Mouse (Mus musculus): ENCODE measurements around the gene Ctnnal1.

Ctnnal1 gene

DNA sequence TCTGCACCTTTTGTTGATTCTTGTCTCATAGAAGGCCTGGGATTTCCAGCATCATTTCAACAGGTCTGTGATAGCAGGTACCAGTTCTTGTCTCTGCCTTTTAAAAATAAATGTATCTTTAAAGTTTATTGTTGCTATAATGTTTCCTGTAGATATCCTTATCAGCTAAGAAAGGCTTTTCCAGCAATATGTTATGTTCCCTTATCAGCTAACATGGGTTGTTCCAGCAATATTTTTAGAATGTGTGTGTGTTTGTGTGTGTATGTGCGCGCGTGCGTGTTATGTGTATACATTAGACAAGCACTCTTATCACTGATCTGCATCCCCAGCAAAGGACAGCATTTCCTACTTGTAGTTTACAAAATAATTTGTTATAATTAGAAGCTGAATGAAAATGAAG is 3.4 kb downstream of the Ctnnal1 start:
- 87% methylated on average over 4 of the region's 4 CpGs for WGBS

DNA sequence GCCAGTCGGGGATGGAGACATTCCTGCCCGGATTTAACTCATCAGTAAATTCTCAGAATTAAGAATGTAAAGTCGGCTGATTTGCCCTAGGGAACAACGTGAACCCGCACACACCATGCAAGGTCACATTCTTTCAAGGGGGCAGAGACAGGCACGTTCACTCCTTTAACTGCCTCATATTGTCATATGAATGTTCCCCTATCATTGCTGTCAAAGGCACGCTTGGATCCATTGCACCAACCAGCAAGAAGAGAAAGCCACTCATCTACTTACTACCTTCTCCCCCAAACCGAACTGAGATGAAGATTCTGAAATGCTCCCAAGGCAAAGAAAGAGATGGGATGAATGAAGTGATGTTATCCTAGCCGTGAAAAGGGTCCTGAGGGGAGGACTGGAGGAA is 6.3 kb downstream of the Ctnnal1 start:
- WGBS = 76% methylated on average over 9 of the region's 9 CpGs

DNA sequence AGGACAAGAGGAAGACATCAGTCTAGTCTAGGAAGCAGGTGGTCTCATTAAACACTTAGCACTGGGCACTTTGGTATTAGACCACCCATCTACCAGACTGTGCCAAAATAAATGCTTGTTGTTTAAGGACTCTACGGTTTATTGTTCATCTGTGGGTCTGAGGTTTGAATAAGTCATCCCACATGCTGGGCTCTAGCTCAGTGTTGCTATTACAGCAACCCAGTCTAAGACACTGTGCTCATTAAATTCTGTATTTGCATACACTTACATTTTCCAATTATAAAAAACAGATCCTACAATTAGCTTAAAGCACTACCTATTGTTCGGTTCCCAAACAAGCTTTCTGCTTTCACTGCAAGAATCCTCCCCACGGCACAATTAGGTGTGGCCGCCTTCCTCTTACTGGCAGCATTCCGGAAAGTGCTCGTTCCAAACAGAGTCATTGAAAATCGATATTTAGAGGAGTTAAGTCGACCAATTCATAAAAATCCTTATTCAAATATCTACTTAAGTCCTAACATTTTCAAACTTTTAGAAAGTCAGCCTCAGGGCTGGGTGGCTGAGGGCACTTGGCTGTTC is 8.5 kb downstream of the Ctnnal1 start:
- 73% methylated on average over 8 of the region's 8 CpGs for WGBS

DNA sequence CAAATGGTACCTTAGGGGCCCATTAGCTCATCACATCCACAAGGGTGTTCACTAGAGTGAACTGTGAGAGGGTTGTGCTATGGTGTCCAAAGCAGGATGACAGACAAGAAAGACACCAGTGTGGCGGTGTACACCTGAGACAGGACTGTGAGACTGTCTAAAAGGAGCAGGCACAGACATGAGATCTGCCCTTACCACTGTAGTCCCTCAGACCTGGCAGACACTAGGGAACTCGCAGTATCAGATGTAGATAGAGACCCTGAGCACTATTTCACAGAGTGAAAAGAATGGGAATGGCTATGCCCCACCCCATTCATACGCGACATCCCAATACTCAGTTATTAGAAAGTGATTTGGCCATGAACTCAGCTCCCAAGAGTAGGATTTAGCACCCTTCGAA is 9.1 kb downstream of the Ctnnal1 start:
- WGBS = 95% methylated on average over 5 of the region's 5 CpGs

DNA sequence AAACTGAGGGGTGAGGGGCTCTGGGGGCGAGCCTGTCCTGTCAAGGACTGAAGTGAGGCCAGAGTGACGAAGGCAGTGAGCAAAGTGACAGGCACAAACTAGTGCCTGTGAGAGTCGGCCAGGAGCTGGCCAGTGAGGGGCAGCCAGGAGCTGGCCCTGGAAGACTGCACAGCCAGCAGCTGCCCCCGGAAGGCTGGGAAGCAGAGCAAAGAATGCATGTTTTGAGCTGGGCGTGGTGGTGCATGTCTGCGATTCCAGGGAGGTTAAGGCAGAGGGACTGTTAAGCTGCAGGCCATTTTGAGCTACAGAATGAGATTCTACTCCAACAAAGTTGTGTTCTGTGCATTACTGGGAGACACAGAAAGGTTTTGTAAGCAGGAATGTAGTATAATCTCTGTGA is 14.3 kb downstream of the Ctnnal1 start:
- 55% methylated on average over 6 of the region's 6 CpGs for WGBS

DNA sequence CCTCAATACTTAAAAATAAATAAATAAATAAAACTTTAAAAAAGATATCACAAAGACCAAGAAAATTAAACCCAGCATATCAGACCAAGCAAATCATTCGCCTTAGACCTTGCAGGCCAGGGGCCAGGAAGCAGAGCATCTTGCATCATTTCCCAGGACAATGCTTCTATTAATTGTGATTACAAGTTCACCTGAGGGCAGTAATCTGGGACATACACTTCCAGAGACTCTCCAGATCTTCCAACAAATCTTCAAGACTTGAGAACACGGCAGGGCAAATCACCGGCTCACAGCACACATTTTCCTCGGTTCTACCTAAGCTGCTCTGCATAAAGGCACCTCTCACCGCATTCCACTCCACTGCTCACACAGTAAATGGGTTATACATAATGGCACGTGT is 16.9 kb downstream of the Ctnnal1 start:
- 92% methylated on average over 6 of the region's 6 CpGs for WGBS

DNA sequence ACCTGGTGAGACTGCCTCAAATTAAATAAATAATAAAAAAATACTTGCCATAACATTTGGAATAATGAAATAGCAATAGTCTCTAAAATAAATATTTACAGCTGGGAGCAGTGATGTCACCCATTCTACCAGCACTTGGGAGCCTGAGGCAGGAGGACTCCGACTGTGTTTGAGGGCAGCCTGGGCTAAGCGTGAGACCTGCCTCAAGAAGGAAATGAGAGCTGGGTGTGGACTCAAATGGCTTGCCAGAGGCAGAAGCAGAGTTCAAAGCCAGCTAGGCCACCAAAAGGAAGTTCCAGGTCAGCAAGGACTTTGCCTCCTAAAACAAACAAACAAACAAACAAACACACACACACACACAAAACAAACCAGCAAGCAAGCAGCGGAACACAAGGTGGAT is 17.6 kb downstream of the Ctnnal1 start:
- 87% methylated on average over 3 of the region's 3 CpGs for WGBS

DNA sequence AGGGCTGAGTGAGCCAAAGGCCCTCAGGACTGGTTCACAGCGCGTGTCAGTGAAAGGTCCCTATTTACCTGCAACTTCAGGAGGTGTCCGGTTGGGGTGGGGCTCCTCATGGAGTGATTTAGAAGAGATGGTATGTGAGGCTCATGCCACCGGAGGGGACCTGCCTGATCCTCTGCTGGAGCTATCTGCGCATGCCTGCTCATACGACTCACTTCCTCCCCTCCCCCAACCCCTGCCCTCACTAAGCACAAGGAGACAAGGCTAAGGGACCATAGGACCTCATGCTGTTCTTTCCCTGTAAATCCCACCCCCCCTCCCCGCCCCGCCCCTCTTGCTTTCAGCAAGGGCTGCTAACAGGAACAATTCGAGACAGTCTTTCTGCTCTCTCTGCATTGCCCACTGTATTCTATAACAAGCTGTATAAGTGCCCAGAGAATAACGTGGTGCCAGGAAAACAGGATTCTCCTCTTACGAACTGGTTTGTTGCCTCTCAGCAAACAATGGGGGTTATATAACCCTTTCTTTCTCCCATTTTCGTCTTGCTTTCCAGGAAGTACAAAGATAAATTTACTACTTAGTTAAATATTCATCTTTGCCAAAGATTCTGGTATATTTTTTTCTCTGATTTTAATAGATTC is 19.0 kb downstream of the Ctnnal1 start:
- whole genome bisulfite sequencing = 58% methylated on average over 12 of the region's 12 CpGs

DNA sequence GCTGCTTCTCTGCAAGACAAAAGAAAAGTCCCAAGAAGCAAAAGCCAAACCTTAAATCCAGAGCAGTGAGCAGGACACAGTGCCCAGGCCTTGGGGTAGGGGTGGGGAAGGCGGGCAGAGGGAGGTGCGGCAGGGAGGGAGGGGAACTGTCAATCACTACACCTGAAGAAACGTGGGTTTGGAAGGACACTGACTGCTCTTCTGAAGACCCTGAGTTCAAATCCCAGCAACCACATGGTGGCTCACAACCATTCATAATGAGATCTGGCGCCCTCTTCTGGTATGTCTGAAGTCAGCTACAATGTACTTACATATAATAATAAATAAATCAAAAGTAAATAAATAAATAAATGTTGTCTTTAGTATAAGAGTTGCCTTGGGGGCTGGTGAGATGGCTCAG is 20.1 kb downstream of the Ctnnal1 start:
- WGBS = 93% methylated on average over 4 of the region's 4 CpGs

DNA sequence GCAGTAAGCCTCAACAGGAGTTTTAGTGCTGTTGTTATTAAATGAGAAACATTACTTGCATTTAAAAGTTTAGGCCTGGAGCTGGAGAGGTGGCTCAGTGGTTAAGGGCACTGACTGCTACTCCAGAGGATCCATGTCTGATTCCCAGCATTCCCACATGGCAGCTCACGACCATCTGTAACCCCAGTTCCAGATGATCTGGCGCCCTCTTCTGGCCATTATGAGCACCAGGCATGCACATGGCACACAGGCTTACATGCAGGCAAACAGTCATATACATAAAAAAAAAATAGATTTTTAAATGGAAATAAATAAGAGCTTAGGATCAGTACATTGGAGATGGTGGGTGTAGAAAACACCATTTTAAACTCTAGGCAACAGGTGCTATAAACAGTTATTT is 21.0 kb downstream of the Ctnnal1 start:
- WGBS = 87% methylated on average over 2 of the region's 2 CpGs

DNA sequence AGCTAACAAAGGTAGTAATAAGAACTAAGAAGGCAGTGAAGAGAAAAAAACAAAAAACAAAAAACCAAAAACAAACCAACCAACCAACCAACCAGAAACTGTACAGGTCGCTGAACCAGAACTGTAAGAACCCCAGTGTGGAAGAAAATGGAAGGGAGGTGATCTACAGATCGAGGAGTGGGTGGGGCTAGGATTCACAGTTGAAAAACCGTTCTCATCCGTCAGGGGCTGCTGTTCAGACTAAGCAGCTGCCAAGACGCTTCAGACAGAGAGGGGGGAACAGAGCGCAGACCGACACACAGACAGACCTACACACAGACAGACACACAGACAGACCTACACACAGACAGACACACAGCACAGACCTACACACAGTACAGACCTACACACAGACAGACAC is 22.5 kb downstream of the Ctnnal1 start:
- 72% methylated on average over 7 of the region's 7 CpGs for WGBS

DNA sequence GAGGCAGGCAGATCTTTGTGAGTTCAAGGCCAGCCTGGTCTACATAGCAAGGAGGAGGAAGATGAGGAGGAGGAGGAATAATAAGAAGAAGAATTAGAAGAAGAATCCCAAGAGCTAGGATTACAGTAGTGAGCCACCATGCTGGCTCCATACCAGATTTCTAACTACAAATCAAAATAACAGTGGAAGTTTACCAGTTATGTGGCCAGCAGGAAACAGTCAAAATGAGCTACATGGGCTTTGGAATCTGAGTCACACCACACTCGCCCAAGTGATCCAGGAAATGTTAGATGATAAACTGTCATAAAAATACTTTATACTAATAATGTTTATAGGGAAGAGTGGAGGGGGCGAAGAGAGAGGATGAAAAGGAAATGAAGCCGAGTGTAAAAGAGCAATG is 24.7 kb downstream of the Ctnnal1 start:
- 78% methylated on average over 3 of the region's 3 CpGs for WGBS

DNA sequence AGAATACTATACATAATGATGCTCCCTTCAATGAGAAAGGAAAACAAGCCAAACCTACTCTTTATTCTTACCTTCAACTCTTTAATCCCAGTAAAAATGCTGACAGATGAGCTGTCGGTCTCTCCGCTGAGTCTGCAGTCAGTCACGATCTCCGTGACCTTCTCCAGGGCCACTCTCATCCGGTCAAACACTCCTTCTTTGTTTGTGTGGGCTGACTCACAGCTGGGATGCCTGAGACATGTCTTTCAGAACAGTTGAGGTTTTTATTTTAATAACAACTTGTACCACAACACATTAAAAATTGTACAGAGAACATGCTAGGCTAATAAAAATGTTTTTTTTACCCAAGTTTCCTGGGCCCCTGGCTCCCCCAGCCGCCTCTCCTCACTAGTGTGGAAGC is 27.3 kb downstream of the Ctnnal1 start:
- WGBS = 78% methylated on average over 6 of the region's 6 CpGs

DNA sequence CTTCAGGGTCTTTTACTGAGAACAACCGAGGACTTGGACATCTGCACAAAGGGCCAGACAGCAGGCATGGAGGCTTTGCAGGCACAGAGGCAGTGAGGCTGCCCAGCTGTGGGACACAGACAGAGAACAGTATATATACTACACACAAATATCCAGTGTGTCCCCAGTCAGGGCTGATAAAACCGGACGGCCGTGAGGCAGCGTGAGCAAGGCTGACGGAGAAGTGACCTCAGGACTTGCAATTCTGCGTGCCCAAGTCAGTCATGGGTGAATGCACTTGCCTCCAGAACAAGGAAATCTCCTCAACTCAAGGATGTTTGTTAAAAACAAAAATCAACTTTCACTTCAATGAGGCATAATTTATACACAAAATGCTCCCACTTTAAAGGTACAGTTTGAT is 33.0 kb downstream of the Ctnnal1 start:
- 76% methylated on average over 7 of the region's 7 CpGs for WGBS

DNA sequence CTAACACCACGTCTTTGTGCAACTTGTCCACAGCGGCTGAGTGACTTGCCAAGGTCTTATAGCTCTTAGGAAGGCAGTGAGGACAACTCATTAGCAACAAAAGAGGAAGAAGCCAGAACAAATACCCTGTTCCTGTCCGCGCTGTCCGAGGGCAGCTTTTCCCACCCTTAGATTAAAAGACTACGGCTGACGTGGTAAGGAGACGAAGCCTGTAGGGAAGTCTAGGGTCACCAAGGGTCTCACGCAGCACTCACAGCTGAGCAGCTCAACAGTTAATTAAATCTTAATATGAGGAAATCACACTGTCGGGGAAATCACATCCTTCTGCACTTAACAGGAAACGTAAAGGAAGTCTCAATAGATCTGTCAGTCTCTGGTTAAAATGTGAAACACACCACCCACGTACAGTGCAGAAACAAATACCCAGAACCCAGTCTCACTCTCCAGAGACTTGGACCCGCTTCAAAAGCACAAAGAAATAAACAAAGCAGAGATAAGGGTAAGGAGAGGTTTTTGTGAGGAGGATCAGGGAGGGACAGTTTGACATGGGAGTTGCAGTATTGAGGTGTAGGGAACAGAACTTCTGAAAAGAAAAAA is 33.9 kb downstream of the Ctnnal1 start:
- WGBS = 63% methylated on average over 13 of the region's 13 CpGs

DNA sequence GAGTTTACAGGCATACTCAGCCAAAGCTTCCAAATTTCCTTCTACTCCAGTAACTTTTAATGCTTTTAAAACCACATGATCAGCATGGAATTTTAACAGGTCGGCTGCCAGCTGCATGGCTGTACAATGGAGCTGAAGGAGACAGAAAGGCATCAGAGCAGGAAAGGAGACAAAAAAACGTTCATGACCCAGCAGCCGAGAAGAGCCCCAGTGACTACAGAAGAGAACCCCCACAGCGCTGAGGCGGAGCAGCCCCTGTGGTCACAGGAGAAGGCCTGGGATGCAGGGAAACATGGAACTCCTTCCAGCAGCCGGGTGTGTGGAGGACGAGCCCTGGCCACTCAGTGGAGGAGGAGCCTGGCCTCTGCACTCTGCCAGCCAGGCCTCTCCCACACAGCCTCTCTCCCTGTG is 35.5 kb downstream of the Ctnnal1 start:
- whole genome bisulfite sequencing = 50% methylated on average over 7 of the region's 7 CpGs

DNA sequence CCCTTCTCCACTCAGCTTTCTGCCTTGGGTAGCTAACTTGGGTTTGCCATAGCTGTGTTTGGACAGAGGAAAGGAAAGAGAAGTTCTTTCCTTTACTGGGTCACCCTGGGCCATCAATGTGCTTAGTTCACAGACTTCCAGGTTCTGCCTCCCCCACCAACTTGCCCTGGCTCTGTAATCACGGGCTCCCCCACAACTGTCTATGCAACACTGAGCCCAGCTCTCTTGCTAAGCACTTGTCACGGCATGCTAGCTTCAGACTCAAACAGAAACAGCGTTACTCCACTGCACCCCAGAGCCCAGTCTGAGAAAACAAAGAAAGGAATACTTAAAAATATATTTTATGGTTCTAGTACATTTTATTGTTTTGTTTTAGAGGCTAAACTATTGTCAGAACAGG is 36.1 kb downstream of the Ctnnal1 start:
- 67% methylated on average over 3 of the region's 3 CpGs for WGBS

DNA sequence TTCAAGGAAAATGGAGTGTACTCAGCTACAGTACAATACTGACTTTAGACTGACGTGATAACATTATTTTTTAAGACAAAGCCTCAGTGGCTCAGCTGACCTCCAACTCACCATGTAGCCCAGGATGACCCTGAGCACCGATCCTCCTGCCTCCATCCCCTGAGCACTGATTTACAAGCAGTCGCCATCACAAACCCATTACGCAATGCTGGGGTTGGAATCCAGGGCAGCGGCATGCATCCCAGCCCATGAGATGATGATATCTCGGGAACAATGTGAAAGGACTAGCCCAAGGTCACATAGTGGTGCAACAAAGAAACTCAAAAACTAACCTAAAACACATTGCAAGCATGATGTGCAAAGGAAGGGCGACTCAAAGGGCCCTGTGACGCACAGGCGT is 40.8 kb downstream of the Ctnnal1 start:
- WGBS = 93% methylated on average over 9 of the region's 9 CpGs

DNA sequence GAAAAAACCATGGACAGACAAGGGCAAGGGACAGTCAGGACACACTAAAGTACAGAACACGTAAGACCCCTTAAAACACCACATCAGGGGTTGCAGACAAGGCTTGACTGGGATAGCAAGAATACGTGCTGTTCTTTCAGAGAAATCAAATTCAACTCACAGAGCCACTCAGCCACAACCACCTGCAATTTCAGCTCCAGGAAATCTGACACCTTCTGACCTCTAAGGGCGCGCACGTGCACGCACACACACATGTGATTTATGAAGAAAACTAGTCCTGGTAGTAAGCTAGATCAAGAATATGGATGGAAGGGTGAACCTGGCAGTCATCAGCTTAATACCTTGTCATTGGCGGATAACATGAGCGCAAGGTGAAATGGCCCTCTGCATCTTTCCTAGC is 49.9 kb downstream of the Ctnnal1 start:
- 94% methylated on average over 8 of the region's 8 CpGs for WGBS

DNA sequence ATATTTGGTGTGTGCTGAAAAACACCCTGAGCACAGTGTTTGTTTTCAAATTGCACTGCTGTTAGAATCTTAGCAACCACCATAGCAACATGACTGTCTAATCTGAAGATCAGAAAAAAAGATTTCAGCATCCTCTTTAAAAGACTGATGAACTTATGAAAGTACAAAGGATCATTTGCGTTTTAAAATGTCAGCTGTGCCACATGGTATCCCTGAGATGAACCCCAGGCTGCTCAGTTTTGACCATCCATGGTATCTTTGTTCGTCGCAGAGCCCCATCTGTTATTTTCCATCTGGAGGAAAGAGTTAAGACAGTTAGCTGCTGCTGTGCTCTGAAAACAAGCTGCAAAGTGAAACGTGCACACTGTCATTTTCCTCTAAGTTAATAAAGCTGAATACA is 52.9 kb downstream of the Ctnnal1 start:
- 45% methylated on average over 4 of the region's 4 CpGs for WGBS

DNA sequence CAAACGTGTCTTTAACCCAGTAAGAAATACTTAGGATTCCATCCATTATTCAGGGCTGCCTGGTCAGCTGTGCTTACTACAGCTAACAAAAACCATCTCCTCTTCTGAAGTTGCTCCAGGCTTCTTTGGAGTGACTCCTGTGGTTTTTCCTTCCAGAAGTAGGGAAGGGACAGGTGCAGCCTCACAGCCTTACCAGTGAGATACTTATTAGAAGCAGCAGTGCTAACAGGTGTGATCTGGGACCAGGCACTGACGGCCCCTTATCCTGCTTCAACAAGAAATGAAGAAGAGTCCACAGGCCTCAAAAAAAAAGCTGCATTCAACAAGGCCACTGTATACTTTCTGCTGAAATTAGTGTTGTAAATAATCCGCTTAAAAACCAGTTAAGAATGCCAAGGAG is 53.3 kb downstream of the Ctnnal1 start:
- 71% methylated on average over 3 of the region's 3 CpGs for WGBS

DNA sequence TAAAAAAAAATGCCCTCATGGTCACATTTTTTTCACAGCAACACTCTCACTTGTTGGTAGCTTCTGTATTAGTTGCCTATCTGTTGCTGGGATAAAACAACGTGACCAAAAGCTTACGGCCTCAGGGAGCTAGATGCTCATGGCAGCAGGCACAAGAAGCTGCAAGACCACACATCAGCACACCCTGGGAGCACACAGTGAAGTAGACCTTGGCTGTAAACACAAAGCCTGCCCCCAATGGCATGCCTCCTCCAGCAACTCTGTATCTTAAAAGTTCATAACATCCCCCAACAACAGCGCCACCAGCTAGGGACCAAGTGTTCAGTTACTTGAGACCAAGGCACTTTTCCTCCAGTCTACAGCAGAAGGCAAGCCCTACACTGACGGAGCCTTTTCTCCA is 55.9 kb downstream of the Ctnnal1 start:
- 82% methylated on average over 4 of the region's 4 CpGs for WGBS

DNA sequence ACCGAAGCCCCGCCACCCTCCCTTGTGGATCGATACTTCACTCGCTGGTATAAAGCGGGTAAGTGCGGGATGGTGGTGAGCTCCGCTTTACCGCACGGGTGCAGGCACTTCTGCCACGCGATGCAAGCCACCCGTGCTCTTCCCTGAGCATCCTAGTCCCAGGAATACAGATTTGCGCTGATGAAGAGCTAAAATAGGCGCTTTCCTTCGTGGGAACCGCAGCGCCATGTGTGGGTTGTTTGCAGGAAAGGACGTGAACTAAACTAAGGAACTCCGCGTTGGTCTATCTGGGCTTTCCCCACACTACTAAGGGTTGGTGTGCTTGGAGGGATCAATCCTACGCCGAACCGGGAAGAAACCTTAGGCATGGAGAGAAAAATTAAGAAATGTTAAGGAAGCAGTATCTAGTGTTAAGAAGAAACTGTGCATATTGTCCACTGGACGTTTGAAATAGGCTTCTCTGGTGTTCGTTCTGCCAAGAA is 62.3 kb downstream of the Ctnnal1 start:
- 1% methylated on average over 25 of the region's 25 CpGs for WGBS

Data from cerebral cortex, adult 2 months (tissue).